Mouse (Mus musculus) heart, postnatal 0 days (tissue): Measurements from ENCODE around the gene Pde4d. TPM values are rescaled to one million over a fixed set of nuclear protein-coding genes. Genes with fewer than 3 reads are reported as not detected.

Source experiments
- ATAC-seq: fragments of 200-750 bp; cut with Nextera tagmentation; 2 replicates; pipeline ENCODE4 v1.8.0; 2017; ENCODE audit warnings: low read depth, moderate number of reproducible peaks, moderate library complexity; ENCODE audit not compliant: insufficient read depth
- DNase-seq: peaks from one replicate; pipeline ENCODE4 v3.0.0-alpha.2; 2016; ENCODE audit warnings: low spot score
- H3K27ac ChIP-seq: fragments of 300-500 bp; sonication (generic); 2 replicates; pipeline ENCODE4 v1.5.1; 2014; ENCODE audit warnings: low read depth, mild to moderate bottlenecking
- H3K27me3 ChIP-seq: fragments of 300-500 bp; sonication (generic); 2 replicates; pipeline ENCODE4 v1.6.1; 2014; ENCODE audit warnings: low read length, mixed read lengths; ENCODE audit not compliant: control insufficient read depth, insufficient read depth
- H3K36me3 ChIP-seq: fragments of 300-500 bp; sonication (generic); replicated peaks from 2 replicates; pipeline ENCODE4 v1.6.1; 2014; ENCODE audit warnings: low read length, mixed read lengths; ENCODE audit not compliant: control insufficient read depth, insufficient read depth
- H3K4me1 ChIP-seq: fragments of 300-500 bp; sonication (generic); 2 replicates; pipeline ENCODE4 v1.6.1; 2014; ENCODE audit warnings: antibody characterized with exemption; ENCODE audit not compliant: control insufficient read depth, insufficient read depth
- H3K4me2 ChIP-seq: fragments of 300-500 bp; sonication (generic); 2 replicates; pipeline ENCODE4 v1.6.1; 2014; ENCODE audit warnings: low read depth, mild to moderate bottlenecking, low read length, moderate library complexity
- H3K4me3 ChIP-seq: fragments of 300-500 bp; sonication (generic); 2 replicates; pipeline ENCODE4 v1.5.1; 2014; ENCODE audit warnings: low read depth, low read length
- H3K9ac ChIP-seq: fragments of 300-500 bp; sonication (generic); replicated peaks from 2 replicates; pipeline ENCODE4 v1.6.1; 2014; ENCODE audit warnings: low read depth, low read length, mixed read lengths
- H3K9me3 ChIP-seq: fragments of 300-500 bp; sonication (generic); replicated peaks from 2 replicates; pipeline ENCODE4 v1.6.1; 2016; ENCODE audit warnings: low read length; ENCODE audit not compliant: control insufficient read depth
- CTCF ChIP-seq: IDR thresholded peaks from 2 replicates; pipeline ENCODE4 v1.5.1; 2016; ENCODE audit warnings: antibody characterized with exemption, control low read depth, low read depth
- EP300 ChIP-seq: IDR thresholded peaks from 2 replicates; pipeline ENCODE4 v1.6.1; 2016; ENCODE audit warnings: antibody characterized with exemption, low read depth
- WGBS: fragments of 180-500 bp; shearing (Covaris S2); extraction: QIAGEN DNeasy Blood & Tissue Kit; methylation state at CpG from one replicate; pipeline ENCODE4 v1.1.7; 2014; 5-methylcytosine and 5-hydroxymethylcytosine counted together
- polyA plus RNA-seq: library from polyadenylated mRNA; unstranded; fragments of >200 nt; fragmentation: Nextera tagmentation; extraction: Ambion mirVana; gene quantifications from 2 replicates; pipeline ENCODE4 v1.2.1, GENCODE M21; 2015
- total RNA-seq: library from RNA; depleted of rRNA; stranded (reverse); fragments of >200 nt; gene quantifications from 2 replicates; pipeline ENCODE4 v1.2.3, GENCODE M21; 2014; ENCODE audit warnings: low replicate concordance

Gene Pde4d
- total and polyA plus RNA-seq, 2 experiments from 2014 or later = 21.9 to 58.0 TPM

GRCm38 (mm10) chr13:109664956-109665802, 1215.4 kb downstream of the Pde4d start:
- H3K4me3 ChIP-seq = no peak overlapping the region
- no peaks in the 10 kb centered on the region for H3K9me3 ChIP-seq
- TF ChIP-seq CTCF (no peak), EP300 (no peak)
- peak overlapping the region; percentile 27 for H3K27ac ChIP-seq
- H3K27me3 ChIP-seq = no peaks in the 10 kb centered on the region
- no peaks in the 10 kb centered on the region for H3K36me3 ChIP-seq
- H3K4me2 ChIP-seq = no peak overlapping the region
- H3K4me1 ChIP-seq = peaks cover 31% of the 10 kb centered on the region
- H3K9ac ChIP-seq = no peak overlapping the region
- 38% methylated on average over 10 of the region's 10 CpGs for WGBS
- ATAC-seq (peak; percentile 40), DNase-seq (no peak)

GRCm38 (mm10) chr13:109665803-109666403, 1216.2 kb downstream of the Pde4d start:
- H3K27ac ChIP-seq = peak overlapping the region; percentile 27

GRCm38 (mm10) chr13:109669965-109670364, 1220.2 kb downstream of the Pde4d start:
- DNase-seq (no peak), ATAC-seq (no peak)
- Histone ChIP-seq H3K27me3 (no peaks in the 10 kb centered on the region), H3K27ac (no peak overlapping the region), H3K36me3 (no peaks in the 10 kb centered on the region), H3K4me3 (no peak overlapping the region), H3K4me1 (peaks cover 15% of the 10 kb centered on the region), H3K9ac (no peak overlapping the region), H3K4me2 (no peak overlapping the region), H3K9me3 (no peaks in the 10 kb centered on the region)
- TF ChIP-seq EP300 = no peak
- no peak for TF ChIP-seq CTCF
- 87% methylated on average over 4 of the region's 4 CpGs for WGBS

More at GRCm38 (mm10) chr13:109665803-109666403, 1216.2 kb downstream of the Pde4d start:
- 27% methylated on average over 10 of the region's 10 CpGs for WGBS
- Histone ChIP-seq H3K9me3 (no peaks in the 10 kb centered on the region), H3K4me3 (no peak overlapping the region), H3K36me3 (no peaks in the 10 kb centered on the region), H3K4me1 (peaks cover 30% of the 10 kb centered on the region), H3K27me3 (no peaks in the 10 kb centered on the region), H3K4me2 (0 out of 2 replicates have a peak overlapping the region, but pooled peaks have one; percentile 2), H3K9ac (no peak overlapping the region)
- DNase-seq (peak; percentile 41), ATAC-seq (peak; percentile 66)
- TF ChIP-seq CTCF (no peak), EP300 (no peak)

GRCm38 (mm10) chr13:109671589-109672347, 1222.0 kb downstream of the Pde4d start:
- Histone ChIP-seq H3K9ac (no peak overlapping the region), H3K9me3 (no peaks in the 10 kb centered on the region), H3K4me1 (no peaks in the 10 kb centered on the region; the same call in 1 of the 2 replicates), H3K4me3 (no peak overlapping the region), H3K27me3 (no peaks in the 10 kb centered on the region), H3K36me3 (no peaks in the 10 kb centered on the region), H3K27ac (no peak overlapping the region), H3K4me2 (no peak overlapping the region)
- DNase-seq = no peak
- WGBS = 60% methylated on average over 8 of the region's 8 CpGs
- TF ChIP-seq EP300 = no peak
- TF ChIP-seq CTCF = no peak
- ATAC-seq = no peak

GRCm38 (mm10) chr13:109677047-109677446, 1227.3 kb downstream of the Pde4d start:
- ATAC-seq = no peak

More at GRCm38 (mm10) chr13:109677047-109677446, 1227.3 kb downstream of the Pde4d start:
- no peak for TF ChIP-seq EP300
- TF ChIP-seq CTCF = no peak
- Histone ChIP-seq H3K9ac (no peak overlapping the region), H3K36me3 (no peaks in the 10 kb centered on the region), H3K4me2 (no peak overlapping the region), H3K27me3 (no peaks in the 10 kb centered on the region), H3K4me1 (peaks cover 8% of the 10 kb centered on the region), H3K27ac (no peak overlapping the region), H3K4me3 (no peak overlapping the region), H3K9me3 (no peaks in the 10 kb centered on the region)
- 55% methylated on average over 4 of the region's 4 CpGs for WGBS
- no peak for DNase-seq
